Mouse (Mus musculus): ENCODE data around the gene Pnrc2. TPM values are rescaled to one million over a fixed set of nuclear protein-coding genes. Genes with fewer than 3 reads are reported as not detected.

Pnrc2 gene
- polyA plus RNA-seq (2017; shearing (Covaris generic)) = 100 to 1,000 TPM; 216 to 230 TPM

- ATAC-seq = peak; percentile 42
Observed at GRCm38 (mm10) chr4:135873526-135874202, at the start of gene Pnrc2. Pnrc2 (minus strand) TSS chr4:135873850.

- ATAC-seq = no peak
Observed at GRCm38 (mm10) chr4:135922190-135922589, 48.5 kb upstream of the Pnrc2 start.

- ATAC-seq = no peak
Observed at GRCm38 (mm10) chr4:135921257-135922120, 47.8 kb upstream of the Pnrc2 start.

GRCm38 (mm10) chr4:135920304-135921241, 46.9 kb upstream of the Pnrc2 start, which contains the start of gene Fuca1:
Fuca1 (plus strand) TSS chr4:135920735.
- ATAC-seq = peak; percentile 95

GRCm38 (mm10) chr4:135919280-135919639, 45.6 kb upstream of the Pnrc2 start:
- ATAC-seq = no peak

- no peak for ATAC-seq
Observed at GRCm38 (mm10) chr4:135918635-135919279, 45.1 kb upstream of the Pnrc2 start.

- no peak for ATAC-seq
Observed at GRCm38 (mm10) chr4:135913433-135913832, 39.8 kb upstream of the Pnrc2 start.

GRCm38 (mm10) chr4:135912835-135913234, 39.2 kb upstream of the Pnrc2 start:
- no peak for ATAC-seq

GRCm38 (mm10) chr4:135912164-135912563, 38.5 kb upstream of the Pnrc2 start:
- ATAC-seq = no peak

- ATAC-seq = peak; percentile 89
Observed at GRCm38 (mm10) chr4:135911531-135911930, 37.9 kb upstream of the Pnrc2 start.

- ATAC-seq = no peak
Observed at GRCm38 (mm10) chr4:135909326-135910066, 35.8 kb upstream of the Pnrc2 start.

- ATAC-seq = no peak
Observed at GRCm38 (mm10) chr4:135906633-135907032, 33.0 kb upstream of the Pnrc2 start.

GRCm38 (mm10) chr4:135904810-135905209, 31.2 kb upstream of the Pnrc2 start:
- no peak for ATAC-seq

- ATAC-seq = no peak
Observed at GRCm38 (mm10) chr4:135902606-135903242, 29.1 kb upstream of the Pnrc2 start.

GRCm38 (mm10) chr4:135900008-135900407, 26.4 kb upstream of the Pnrc2 start:
- no peak for ATAC-seq

GRCm38 (mm10) chr4:135899050-135899448, 25.4 kb upstream of the Pnrc2 start:
- ATAC-seq = no peak

GRCm38 (mm10) chr4:135898380-135899049, 24.9 kb upstream of the Pnrc2 start:
- ATAC-seq = peak; percentile 92

- no peak for ATAC-seq
Observed at GRCm38 (mm10) chr4:135896157-135896556, 22.5 kb upstream of the Pnrc2 start.

- ATAC-seq = peak; percentile 55
Observed at GRCm38 (mm10) chr4:135895071-135895571, 21.5 kb upstream of the Pnrc2 start, which contains the start of gene Cnr2. Cnr2 (plus strand) TSS chr4:135895394.

- ATAC-seq = no peak
Observed at GRCm38 (mm10) chr4:135892884-135893283, 19.2 kb upstream of the Pnrc2 start.
